Mouse (Mus musculus) brain, adult 10 weeks (tissue): ENCODE measurements around the gene Thg1l. TPM values are rescaled to one million over a fixed set of nuclear protein-coding genes. Genes with fewer than 3 reads are reported as not detected.

ENCODE experiments used
- polyA plus RNA-seq: library from polyadenylated mRNA; stranded (reverse); fragments of 350-450 nt; fragmentation: Illumina TruSeq; extraction: RNeasy Lipid Tissue Mini Kit (QIAGEN cat#74804); gene quantifications from one replicate; pipeline ENCODE4 v1.2.3, GENCODE M21; 2015; ENCODE audit warnings: low read depth, low replicate concordance

Gene Thg1l
- 11.6 TPM for polyA plus RNA-seq

DNA sequence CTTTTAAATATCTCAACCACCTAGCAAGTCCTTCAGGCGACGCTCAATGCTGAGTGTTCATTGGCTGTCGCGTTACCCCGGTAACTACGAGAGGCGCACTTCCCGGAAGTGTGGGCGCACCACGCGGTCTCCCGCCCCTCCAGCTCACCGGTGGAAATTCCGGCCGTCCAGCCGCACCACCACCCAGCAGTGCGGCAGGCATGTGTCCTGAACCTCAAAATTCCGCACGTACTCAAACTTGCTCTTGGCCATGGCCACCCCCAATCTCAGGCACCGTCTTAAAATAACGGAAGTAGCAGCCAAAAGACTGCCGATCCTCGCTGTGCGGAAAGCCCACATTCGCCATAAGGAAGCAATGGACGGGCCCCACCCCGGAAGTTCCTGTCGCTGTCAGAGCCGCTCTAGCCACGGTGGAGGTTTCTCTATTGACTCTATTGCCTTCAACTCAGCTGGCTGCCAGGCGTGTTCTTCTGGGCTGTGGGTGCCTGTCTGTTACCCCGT lies at the start of gene Thg1l:
Gene Thg1l (minus strand): TSS at position 368 of the 501 bp plus-strand sequence.

DNA sequence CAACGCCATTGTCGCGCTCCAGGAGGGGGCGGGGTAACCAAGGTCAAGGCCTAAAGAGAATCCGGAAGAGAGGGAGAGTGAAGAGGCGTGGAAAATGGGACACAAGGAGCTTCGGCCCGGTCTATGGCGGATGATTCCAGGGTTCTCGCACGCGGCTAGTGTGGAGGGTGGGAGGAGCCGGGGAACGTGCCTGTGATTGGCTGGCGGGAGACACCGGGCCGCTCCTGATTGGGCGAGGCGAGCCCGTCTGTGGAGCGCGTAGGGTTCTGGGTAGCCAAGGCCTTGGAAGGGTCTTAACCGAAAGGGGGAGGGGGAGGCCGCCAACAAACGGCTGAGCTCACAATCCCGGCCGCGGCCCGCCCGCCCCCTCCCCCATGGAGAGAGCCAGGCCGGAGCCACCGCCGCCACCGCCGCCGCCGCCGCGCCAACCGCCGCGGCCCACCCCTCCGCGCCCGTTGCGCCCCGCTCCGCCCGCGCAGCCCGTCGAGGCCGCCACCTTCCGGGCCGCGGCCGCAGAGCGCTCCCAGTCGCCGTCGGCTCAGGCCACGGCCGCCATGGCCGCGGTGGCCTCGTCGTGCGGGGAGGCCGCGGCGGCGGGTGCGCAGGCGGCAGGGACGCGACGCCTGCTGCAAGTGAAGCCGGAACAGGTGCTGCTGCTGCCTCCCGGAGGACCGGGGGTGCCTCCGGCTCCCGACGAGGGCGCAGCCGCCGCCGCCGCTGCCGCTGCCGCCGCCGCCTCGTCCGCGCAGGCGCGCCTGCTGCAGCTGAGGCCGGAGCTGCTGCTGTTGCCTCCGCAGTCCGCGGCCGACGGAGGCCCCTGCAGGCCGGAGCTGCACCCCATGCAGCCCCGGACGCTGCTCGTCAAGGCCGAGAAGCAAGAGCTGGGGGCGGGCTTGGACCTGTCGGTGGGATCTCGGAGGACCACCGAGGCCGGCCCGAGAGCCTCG lies 24.9 kb upstream of the Thg1l start, which contains the start of gene Sox30:
Gene Sox30 (plus strand): TSS at position 365 of the 947 bp plus-strand sequence.

DNA sequence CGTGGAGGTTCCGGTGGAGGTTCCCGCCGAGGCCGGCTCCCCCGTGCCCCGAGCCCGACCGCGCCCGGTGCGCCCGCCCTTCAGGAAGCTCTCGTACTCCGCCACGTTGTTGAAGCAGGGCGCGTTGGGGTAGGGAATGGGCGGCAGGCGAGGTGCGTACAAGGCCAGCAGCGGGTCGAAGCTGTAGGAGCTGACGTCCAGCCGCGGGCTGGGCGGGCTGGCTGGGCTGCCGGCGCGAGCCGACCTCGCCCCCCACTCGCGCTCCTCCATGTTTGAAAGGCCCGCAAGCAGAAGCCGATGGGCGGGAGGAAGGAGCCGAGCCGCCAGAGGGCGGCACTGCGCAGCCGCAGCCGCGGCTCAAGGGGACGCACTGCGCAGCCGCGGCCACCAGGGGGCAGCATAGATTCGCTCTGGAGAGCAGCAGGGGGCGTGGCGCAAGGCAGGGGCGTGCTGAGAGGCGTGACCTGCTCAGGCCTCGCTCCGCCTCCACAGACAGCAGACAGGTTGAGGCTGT lies 10.6 kb downstream of the Thg1l start, which contains the start of gene Lsm11:
Gene Lsm11 (minus strand): TSS at position 293 of the 514 bp plus-strand sequence.

Other genes with a start within 250 kb of the Thg1l start
- 38.4 TPM for gene Clint1, start 103.4 kb downstream of the Thg1l start, polyA plus RNA-seq
- gene Lsm11, start 10.6 kb downstream of the Thg1l start, polyA plus RNA-seq = 11.8 TPM
- 0.15 TPM for gene Sox30, start 24.8 kb upstream of the Thg1l start, polyA plus RNA-seq
- gene Gm12166, start 96.8 kb upstream of the Thg1l start, polyA plus RNA-seq = 1.5 TPM
- 8.6 TPM for gene Adam19, start 100.5 kb upstream of the Thg1l start, polyA plus RNA-seq
- gene Nipal4, start 211.0 kb upstream of the Thg1l start, polyA plus RNA-seq = 4.3 TPM